Mouse (Mus musculus): ENCODE measurements at regions not wholly inside any gene's neighbourhood (a gene's known extent, or its start where the extent isn't known, plus 50 kb on each side); places are given as distances from the start of the nearest gene placed in this dataset.

- Histone ChIP-seq H3K36me3 (ENCODE audit: control insufficient read depth, insufficient read depth, low read length) (no peaks in the 10 kb centered on the region), H3K27ac (ENCODE audit: control insufficient read depth, insufficient read depth, low read depth, low read length) (no peak overlapping the region), H3K27me3 (ENCODE audit: control insufficient read depth, insufficient read depth, low read length) (no peaks in the 10 kb centered on the region), H3K4me1 (ENCODE audit: control insufficient read depth, insufficient read depth, low read length) (no peaks in the 10 kb centered on the region), H3K4me3 (ENCODE audit: control insufficient read depth, low read depth, low read length) (no peak overlapping the region)
- TF ChIP-seq CTCF (IDR thresholded peaks at IDR 0.05; ENCODE audit: control insufficient read depth, insufficient read depth, insufficient replicate concordance, low read depth, low read length), result no peak
- no peak for TF ChIP-seq POLR2A (IDR thresholded peaks at IDR 0.05; ENCODE audit: control insufficient read depth, low read depth, low read length)
Measured at GRCm38 (mm10) chr3:151603371-151603770, 146.4 kb downstream of the Ifi44 start.
